Comparison of ENCODE assay signal across 16 mouse cellular contexts in the genomic region with DNA sequence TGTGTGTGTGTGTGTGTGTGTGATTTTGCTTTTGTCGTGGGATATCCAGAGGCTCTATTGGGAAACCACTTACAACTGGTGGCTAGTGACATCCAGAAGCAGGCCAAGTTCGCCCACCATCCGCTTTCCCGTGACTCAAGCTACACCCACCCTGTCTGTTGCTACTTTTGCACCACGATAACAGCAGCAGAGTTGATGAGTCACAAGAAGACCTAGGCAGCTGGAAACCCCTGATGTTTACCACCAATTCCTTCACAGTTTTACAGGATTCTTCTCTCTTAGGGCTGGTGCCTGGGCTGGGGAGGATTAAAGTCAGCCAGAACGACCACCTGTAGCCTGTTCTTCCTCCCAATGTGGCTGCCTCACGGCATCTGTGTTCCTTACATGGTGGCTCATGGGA.
DNase-seq lines count a peak whose midpoint lies in the region.
"Had no signal": no experiment of that assay in that cellular context is flagged by ENCODE, and none has a peak within 500 bp of the region (broad histone marks: within the 10 kb centered on the region; RNA-seq: fewer than 3 reads in every experiment).

No protein-coding gene starts in this region.

- intact Hi-C loops in left cerebral cortex, postnatal 36 days (cut with DNase I) = no loop called here

- peak; percentile 30 to 54 for DNase-seq in layer of hippocampus, adult 18-20 months (ENCODE audit: low spot score in 2 of 2)
- no peak for DNase-seq in layer of hippocampus, postnatal 36 days
- peak; percentile 93 for DNase-seq in brain, adult 2 months (ENCODE audit: low read depth, low spot score)
- peak; percentile 26 to 38 for DNase-seq in frontal cortex, postnatal 14 days (ENCODE audit: low spot score in 2 of 2)
- DNase-seq in left cerebral cortex, postnatal 36 days (ENCODE audit: low spot score in 2 of 2) = peak; percentile 62 to 72
- DNase-seq in urinary bladder, adult 18-20 months (ENCODE audit: low spot score in 2 of 2) = no peak
- no peak for DNase-seq in thymus, postnatal 25 days
- DNase-seq: adrenal gland, postnatal 36 days; cerebellum, adult 9-11 months; heart, adult 11 months; heart, postnatal 4 days; kidney, adult 18-20 months; kidney, postnatal 4 days; lung, postnatal 10 days; spleen, adult 18-20 months; thymus, adult 2 months had no signal

Comparison
In these comparisons a context has a peak if more than half of its experiments do, and no peak if none do; other contexts are left out.
1. DNase-seq: peak in layer of hippocampus, adult 18-20 months (2 of 2), brain, adult 2 months (single experiment), frontal cortex, postnatal 14 days (2 of 2) and left cerebral cortex, postnatal 36 days (2 of 2); none in layer of hippocampus, postnatal 36 days (0 of 2), urinary bladder, adult 18-20 months (0 of 2) and thymus, postnatal 25 days (single experiment).